Mouse (Mus musculus) hindbrain, embryonic 11.5 days (tissue): ENCODE results near the gene Zfpm1. TPM values are rescaled to one million over a fixed set of nuclear protein-coding genes. Genes with fewer than 3 reads are reported as not detected.
A peak's percentile ranks its signal among the peaks of the same experiment; 100 is the strongest.

Experiments
- ATAC-seq: fragments of 200-750 bp; cut with Nextera tagmentation; 2 replicates; pipeline ENCODE4 v1.8.0; 2017; ENCODE audit warnings: mild to moderate bottlenecking, moderate TSS enrichment, moderate library complexity; ENCODE audit not compliant: low FRiP score
- DNase-seq: peaks from one replicate; pipeline ENCODE4 v3.0.0-alpha.2; 2015; ENCODE audit warnings: low spot score
- H3K27ac ChIP-seq: fragments of 300-500 bp; sonication (generic); 2 replicates; pipeline ENCODE4 v1.5.1; 2014; ENCODE audit warnings: mild to moderate bottlenecking, low read depth, low read length
- H3K27me3 ChIP-seq: fragments of 300-500 bp; sonication (generic); 2 replicates; pipeline ENCODE4 v1.6.1; 2014; ENCODE audit warnings: mild to moderate bottlenecking, low read length, moderate library complexity, mixed read lengths; ENCODE audit not compliant: control insufficient read depth, insufficient read depth
- H3K36me3 ChIP-seq: fragments of 300-500 bp; sonication (generic); 2 replicates; pipeline ENCODE4 v1.6.1; 2014; ENCODE audit warnings: mild to moderate bottlenecking, low read length, moderate library complexity, mixed read lengths; ENCODE audit not compliant: control insufficient read depth, insufficient read depth
- H3K4me1 ChIP-seq: fragments of 300-500 bp; sonication (generic); replicated peaks from 2 replicates; pipeline ENCODE4 v1.6.1; 2014; ENCODE audit warnings: low read length, mixed read lengths; ENCODE audit not compliant: control insufficient read depth, insufficient read depth
- H3K4me2 ChIP-seq: fragments of 300-500 bp; sonication (generic); replicated peaks from 2 replicates; pipeline ENCODE4 v1.6.1; 2014; ENCODE audit warnings: mild to moderate bottlenecking, low read depth, low read length
- H3K4me3 ChIP-seq: fragments of 300-500 bp; sonication (generic); 2 replicates; pipeline ENCODE4 v1.5.1; 2014; ENCODE audit warnings: low read depth, low read length
- H3K9ac ChIP-seq: fragments of 300-500 bp; sonication (generic); 2 replicates; pipeline ENCODE4 v1.6.1; 2014; ENCODE audit warnings: low read depth, low read length
- H3K9me3 ChIP-seq: fragments of 300-500 bp; sonication (generic); 2 replicates; pipeline ENCODE4 v1.6.1; 2016; ENCODE audit warnings: low read length; ENCODE audit not compliant: control insufficient read depth
- WGBS: fragments of 180-500 bp; shearing (Covaris S2); extraction: QIAGEN DNeasy Blood & Tissue Kit; methylation state at CpG from one replicate; pipeline ENCODE4 v1.1.7; 2014; 5-methylcytosine and 5-hydroxymethylcytosine counted together
- polyA plus RNA-seq: library from polyadenylated mRNA; unstranded; fragments of >200 nt; fragmentation: Nextera tagmentation; extraction: Ambion mirVana; gene quantifications from 2 replicates; pipeline ENCODE4 v1.2.1, GENCODE M21; 2014

Gene Zfpm1
- 1.6 and 1.9 TPM in 2 replicates for polyA plus RNA-seq

GRCm38 (mm10) chr8:122282035-122282358 lies at the start of gene Zfpm1:
Gene Zfpm1, plus strand, starts transcription at chr8:122282141.
- Histone ChIP-seq H3K4me3 (peak within 1 kb of the TSS; percentile 65), H3K4me2 (peak within 1 kb of the TSS; percentile 98), H3K4me1 (peaks cover 15% of the 10 kb centered on the region), H3K9me3 (no peaks in the 10 kb centered on the region), H3K9ac (peak within 1 kb of the TSS; percentile 70), H3K27me3 (peaks cover 20% of the 10 kb centered on the region), H3K27ac (peak within 1 kb of the TSS; percentile 56), H3K36me3 (no peaks in the 10 kb centered on the region)
- WGBS: 0% methylated on average over 43 of the region's 60 CpGs
- ATAC-seq: no peak
- no peak for DNase-seq

GRCm38 (mm10) chr8:122234055-122234454 lies 47.9 kb upstream of the Zfpm1 start:
- peaks cover 23% of the 10 kb centered on the region for H3K27me3 ChIP-seq
- no peaks in the 10 kb centered on the region for H3K9me3 ChIP-seq
- ATAC-seq (no peak), DNase-seq (peak; percentile 52)
- peaks cover 3% of the 10 kb centered on the region; the same call in 1 of the 2 replicates for H3K4me1 ChIP-seq
- 25% methylated on average over 11 of the region's 11 CpGs for WGBS
- no peaks in the 10 kb centered on the region for H3K36me3 ChIP-seq
- no peak overlapping the region for H3K9ac ChIP-seq
- no peak overlapping the region for H3K4me2 ChIP-seq
- no peak overlapping the region for H3K4me3 ChIP-seq
- H3K27ac ChIP-seq: no peak overlapping the region

- H3K4me1 ChIP-seq: no peaks in the 10 kb centered on the region
- no peak overlapping the region for H3K9ac ChIP-seq
- no peak for ATAC-seq
- DNase-seq: no peak
- no peak overlapping the region for H3K4me3 ChIP-seq
- no peak overlapping the region for H3K4me2 ChIP-seq
- no peaks in the 10 kb centered on the region for H3K9me3 ChIP-seq
- 92% methylated on average over 3 of the region's 3 CpGs for WGBS
- 0 out of 2 replicates have a peak, but pooled peaks cover 4% of the 10 kb centered on the region for H3K27me3 ChIP-seq
- no peaks in the 10 kb centered on the region for H3K36me3 ChIP-seq
- no peak overlapping the region for H3K27ac ChIP-seq
Measured at GRCm38 (mm10) chr8:122236521-122236920, 45.4 kb upstream of the Zfpm1 start.

GRCm38 (mm10) chr8:122238225-122238624 lies 43.7 kb upstream of the Zfpm1 start:
- H3K4me2 ChIP-seq: no peak overlapping the region
- no peak for DNase-seq
- H3K9ac ChIP-seq: no peak overlapping the region
- no peak overlapping the region for H3K27ac ChIP-seq
- no peaks in the 10 kb centered on the region for H3K27me3 ChIP-seq
- H3K36me3 ChIP-seq: no peaks in the 10 kb centered on the region
- H3K4me1 ChIP-seq: no peaks in the 10 kb centered on the region
- 83% methylated on average over 11 of the region's 11 CpGs for WGBS
- H3K9me3 ChIP-seq: no peaks in the 10 kb centered on the region
- no peak overlapping the region for H3K4me3 ChIP-seq
- ATAC-seq: no peak

GRCm38 (mm10) chr8:122238731-122239130 lies 43.2 kb upstream of the Zfpm1 start:
- H3K4me2 ChIP-seq: no peak overlapping the region
- ATAC-seq (no peak), DNase-seq (no peak)
- no peaks in the 10 kb centered on the region for H3K4me1 ChIP-seq
- no peaks in the 10 kb centered on the region for H3K36me3 ChIP-seq
- H3K4me3 ChIP-seq: no peak overlapping the region
- H3K9me3 ChIP-seq: no peaks in the 10 kb centered on the region
- WGBS: 74% methylated on average over 8 of the region's 8 CpGs
- no peaks in the 10 kb centered on the region for H3K27me3 ChIP-seq
- no peak overlapping the region for H3K9ac ChIP-seq
- no peak overlapping the region for H3K27ac ChIP-seq

GRCm38 (mm10) chr8:122240241-122241026 lies 41.5 kb upstream of the Zfpm1 start:
- H3K4me1 ChIP-seq: no peaks in the 10 kb centered on the region
- no peak overlapping the region for H3K4me3 ChIP-seq
- H3K36me3 ChIP-seq: no peaks in the 10 kb centered on the region
- ATAC-seq (no peak), DNase-seq (no peak)
- H3K4me2 ChIP-seq: no peak overlapping the region
- no peaks in the 10 kb centered on the region for H3K27me3 ChIP-seq
- no peak overlapping the region for H3K9ac ChIP-seq
- H3K27ac ChIP-seq: no peak overlapping the region
- H3K9me3 ChIP-seq: no peaks in the 10 kb centered on the region
- 90% methylated on average over 16 of the region's 16 CpGs for WGBS

GRCm38 (mm10) chr8:122243310-122243709 lies 38.6 kb upstream of the Zfpm1 start:
- no peak overlapping the region for H3K9ac ChIP-seq
- DNase-seq (no peak), ATAC-seq (no peak)
- H3K27me3 ChIP-seq: no peaks in the 10 kb centered on the region
- H3K9me3 ChIP-seq: no peaks in the 10 kb centered on the region
- no peaks in the 10 kb centered on the region for H3K36me3 ChIP-seq
- H3K4me2 ChIP-seq: no peak overlapping the region
- no peak overlapping the region for H3K4me3 ChIP-seq
- 76% methylated on average over 4 of the region's 4 CpGs for WGBS
- H3K4me1 ChIP-seq: no peaks in the 10 kb centered on the region
- H3K27ac ChIP-seq: no peak overlapping the region

- H3K36me3 ChIP-seq: no peaks in the 10 kb centered on the region
- no peaks in the 10 kb centered on the region for H3K4me1 ChIP-seq
- H3K9me3 ChIP-seq: no peaks in the 10 kb centered on the region
- no peak for ATAC-seq
- no peak overlapping the region for H3K27ac ChIP-seq
- H3K9ac ChIP-seq: no peak overlapping the region
- no peak overlapping the region for H3K4me3 ChIP-seq
- WGBS: 85% methylated on average over 6 of the region's 6 CpGs
- no peak for DNase-seq
- no peak overlapping the region for H3K4me2 ChIP-seq
- H3K27me3 ChIP-seq: no peaks in the 10 kb centered on the region; the same call in 1 of the 2 replicates
Measured at GRCm38 (mm10) chr8:122245161-122245560, 36.8 kb upstream of the Zfpm1 start.
